Mouse (Mus musculus) heart, postnatal 0 days (tissue): Measurements from ENCODE around the gene Dennd4b. TPM values are rescaled to one million over a fixed set of nuclear protein-coding genes. Genes with fewer than 3 reads are reported as not detected.

Source experiments
- ATAC-seq: fragments of 200-750 bp; cut with Nextera tagmentation; 2 replicates; pipeline ENCODE4 v1.8.0; 2017; ENCODE audit warnings: low read depth, moderate number of reproducible peaks, moderate library complexity; ENCODE audit not compliant: insufficient read depth
- DNase-seq: peaks from one replicate; pipeline ENCODE4 v3.0.0-alpha.2; 2016; ENCODE audit warnings: low spot score
- H3K27ac ChIP-seq: fragments of 300-500 bp; sonication (generic); 2 replicates; pipeline ENCODE4 v1.5.1; 2014; ENCODE audit warnings: low read depth, mild to moderate bottlenecking
- H3K27me3 ChIP-seq: fragments of 300-500 bp; sonication (generic); 2 replicates; pipeline ENCODE4 v1.6.1; 2014; ENCODE audit warnings: low read length, mixed read lengths; ENCODE audit not compliant: control insufficient read depth, insufficient read depth
- H3K36me3 ChIP-seq: fragments of 300-500 bp; sonication (generic); replicated peaks from 2 replicates; pipeline ENCODE4 v1.6.1; 2014; ENCODE audit warnings: low read length, mixed read lengths; ENCODE audit not compliant: control insufficient read depth, insufficient read depth
- H3K4me1 ChIP-seq: fragments of 300-500 bp; sonication (generic); 2 replicates; pipeline ENCODE4 v1.6.1; 2014; ENCODE audit warnings: antibody characterized with exemption; ENCODE audit not compliant: control insufficient read depth, insufficient read depth
- H3K4me2 ChIP-seq: fragments of 300-500 bp; sonication (generic); 2 replicates; pipeline ENCODE4 v1.6.1; 2014; ENCODE audit warnings: low read depth, mild to moderate bottlenecking, low read length, moderate library complexity
- H3K4me3 ChIP-seq: fragments of 300-500 bp; sonication (generic); 2 replicates; pipeline ENCODE4 v1.5.1; 2014; ENCODE audit warnings: low read depth, low read length
- H3K9ac ChIP-seq: fragments of 300-500 bp; sonication (generic); replicated peaks from 2 replicates; pipeline ENCODE4 v1.6.1; 2014; ENCODE audit warnings: low read depth, low read length, mixed read lengths
- H3K9me3 ChIP-seq: fragments of 300-500 bp; sonication (generic); replicated peaks from 2 replicates; pipeline ENCODE4 v1.6.1; 2016; ENCODE audit warnings: low read length; ENCODE audit not compliant: control insufficient read depth
- CTCF ChIP-seq: IDR thresholded peaks from 2 replicates; pipeline ENCODE4 v1.5.1; 2016; ENCODE audit warnings: antibody characterized with exemption, control low read depth, low read depth
- EP300 ChIP-seq: IDR thresholded peaks from 2 replicates; pipeline ENCODE4 v1.6.1; 2016; ENCODE audit warnings: antibody characterized with exemption, low read depth
- WGBS: fragments of 180-500 bp; shearing (Covaris S2); extraction: QIAGEN DNeasy Blood & Tissue Kit; methylation state at CpG from one replicate; pipeline ENCODE4 v1.1.7; 2014; 5-methylcytosine and 5-hydroxymethylcytosine counted together
- polyA plus RNA-seq: library from polyadenylated mRNA; unstranded; fragments of >200 nt; fragmentation: Nextera tagmentation; extraction: Ambion mirVana; gene quantifications from 2 replicates; pipeline ENCODE4 v1.2.1, GENCODE M21; 2015
- total RNA-seq: library from RNA; depleted of rRNA; stranded (reverse); fragments of >200 nt; gene quantifications from 2 replicates; pipeline ENCODE4 v1.2.3, GENCODE M21; 2014; ENCODE audit warnings: low replicate concordance

Gene Dennd4b
- total and polyA plus RNA-seq, 2 experiments from 2014 or later, result 4.6 to 32.6 TPM

GRCm38 (mm10) chr3:90268190-90268589 lies 3.2 kb downstream of the Dennd4b start:
- no peak for TF ChIP-seq CTCF
- no peak overlapping the region for H3K4me2 ChIP-seq
- no peak for DNase-seq
- H3K4me3 ChIP-seq, result no peak overlapping the region
- no peaks in the 10 kb centered on the region for H3K27me3 ChIP-seq
- H3K27ac ChIP-seq, result no peak overlapping the region
- H3K4me1 ChIP-seq, result peaks cover 10% of the 10 kb centered on the region
- no peak for ATAC-seq
- H3K36me3 ChIP-seq, result peaks cover 47% of the 10 kb centered on the region
- WGBS, result 95% methylated on average over 11 of the region's 11 CpGs
- H3K9me3 ChIP-seq, result no peaks in the 10 kb centered on the region
- H3K9ac ChIP-seq, result no peak overlapping the region

- ATAC-seq (no peak), DNase-seq (no peak)
- TF ChIP-seq CTCF, result no peak
- TF ChIP-seq EP300, result no peak
- Histone ChIP-seq H3K36me3 (peaks cover 49% of the 10 kb centered on the region), H3K9me3 (no peaks in the 10 kb centered on the region), H3K27me3 (no peaks in the 10 kb centered on the region), H3K27ac (no peak overlapping the region), H3K4me2 (no peak overlapping the region), H3K4me1 (peaks cover 10% of the 10 kb centered on the region), H3K9ac (no peak overlapping the region), H3K4me3 (no peak overlapping the region)
- 92% methylated on average over 16 of the region's 16 CpGs for WGBS
These were observed 4.0 kb downstream of the Dennd4b start for GRCm38 (mm10) chr3:90268971-90269370.

GRCm38 (mm10) chr3:90270784-90271183 lies 5.8 kb downstream of the Dennd4b start:
- H3K36me3 ChIP-seq, result peaks cover 63% of the 10 kb centered on the region

GRCm38 (mm10) chr3:90272170-90272569 lies 7.2 kb downstream of the Dennd4b start:
- no peak overlapping the region for H3K9ac ChIP-seq
- no peaks in the 10 kb centered on the region for H3K9me3 ChIP-seq
- ATAC-seq (no peak), DNase-seq (no peak)
- no peak overlapping the region for H3K4me3 ChIP-seq
- no peak for TF ChIP-seq EP300
- no peak for TF ChIP-seq CTCF
- no peak overlapping the region for H3K27ac ChIP-seq
- H3K4me1 ChIP-seq, result 0 out of 2 replicates have a peak, but pooled peaks cover under 1% of the 10 kb centered on the region
- H3K27me3 ChIP-seq, result no peaks in the 10 kb centered on the region
- 63% methylated on average over 9 of the region's 9 CpGs for WGBS
- no peak overlapping the region for H3K4me2 ChIP-seq
- H3K36me3 ChIP-seq, result peaks cover 77% of the 10 kb centered on the region

More at GRCm38 (mm10) chr3:90270784-90271183, 5.8 kb downstream of the Dennd4b start:
- Histone ChIP-seq H3K9me3 (no peaks in the 10 kb centered on the region), H3K4me1 (peaks cover 10% of the 10 kb centered on the region), H3K9ac (no peak overlapping the region), H3K27me3 (no peaks in the 10 kb centered on the region), H3K27ac (no peak overlapping the region), H3K4me2 (no peak overlapping the region), H3K4me3 (no peak overlapping the region)
- WGBS, result 88% methylated on average over 8 of the region's 8 CpGs
- TF ChIP-seq EP300 (no peak), CTCF (no peak)
- DNase-seq (no peak), ATAC-seq (no peak)

- no peak for DNase-seq
- H3K27ac ChIP-seq, result no peak overlapping the region
- no peak for ATAC-seq
- H3K9me3 ChIP-seq, result no peaks in the 10 kb centered on the region
- H3K27me3 ChIP-seq, result no peaks in the 10 kb centered on the region
- H3K4me1 ChIP-seq, result no peaks in the 10 kb centered on the region
- peaks cover 90% of the 10 kb centered on the region for H3K36me3 ChIP-seq
- no peak overlapping the region for H3K4me2 ChIP-seq
- no peak overlapping the region for H3K9ac ChIP-seq
- WGBS, result 92% methylated on average over 22 of the region's 22 CpGs
- TF ChIP-seq EP300, result no peak
- H3K4me3 ChIP-seq, result no peak overlapping the region
These were observed 8.9 kb downstream of the Dennd4b start for GRCm38 (mm10) chr3:90273855-90274254.

GRCm38 (mm10) chr3:90275286-90275685 lies 10.3 kb downstream of the Dennd4b start:
- Histone ChIP-seq H3K4me1 (no peaks in the 10 kb centered on the region), H3K9me3 (no peaks in the 10 kb centered on the region), H3K27ac (no peak overlapping the region), H3K4me2 (no peak overlapping the region), H3K4me3 (no peak overlapping the region), H3K9ac (no peak overlapping the region), H3K27me3 (no peaks in the 10 kb centered on the region), H3K36me3 (peaks cover 97% of the 10 kb centered on the region)
- DNase-seq, result no peak
- TF ChIP-seq EP300, result no peak
- TF ChIP-seq CTCF, result no peak
- 93% methylated on average over 11 of the region's 11 CpGs for WGBS
- ATAC-seq, result no peak
